Comparison of ENCODE assay signal across 32 mouse cellular contexts in the genomic region with DNA sequence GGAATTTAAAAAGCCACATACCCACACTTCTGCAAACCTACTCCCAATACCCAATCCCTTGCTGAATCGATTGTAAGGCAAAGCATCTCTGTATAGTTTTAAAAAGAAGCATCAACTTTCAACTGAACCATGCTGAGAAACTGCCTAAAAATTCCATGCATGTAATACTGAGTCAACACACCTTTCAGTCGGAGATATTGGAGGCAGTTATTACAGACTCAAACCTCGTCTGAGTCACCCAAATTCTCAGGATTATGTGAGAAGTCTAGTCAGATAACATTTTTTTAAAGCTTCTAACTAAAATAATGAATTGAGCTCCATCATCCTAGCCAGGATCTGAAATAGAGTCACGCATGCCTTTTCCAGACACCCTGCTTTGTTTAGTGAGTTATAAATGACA.
"Had no signal": no experiment of that assay in that cellular context is flagged by ENCODE, and none has a peak within 500 bp of the region (broad histone marks: within the 10 kb centered on the region; RNA-seq: fewer than 3 reads in every experiment).

No protein-coding gene starts in this region.

- H3K9me3 ChIP-seq: limb, embryonic 10.5 days; limb, embryonic 12.5 days; limb, embryonic 13.5 days; limb, embryonic 15.5 days; liver, embryonic 12.5 days; liver, embryonic 13.5 days; liver, embryonic 15.5 days; lung, embryonic 15.5 days; megakaryocyte, embryonic 14.5 days; midbrain, embryonic 10.5 days; midbrain, embryonic 12.5 days; midbrain, embryonic 13.5 days; midbrain, embryonic 15.5 days; neural tube, embryonic 12.5 days had no signal

- H3K4me3 ChIP-seq: limb, embryonic 10.5 days; limb, embryonic 12.5 days; limb, embryonic 13.5 days; limb, embryonic 15.5 days; liver, embryonic 12.5 days; liver, embryonic 13.5 days; liver, embryonic 15.5 days; lung, embryonic 15.5 days; megakaryocyte, embryonic 14.5 days; midbrain, embryonic 10.5 days; midbrain, embryonic 12.5 days; midbrain, embryonic 13.5 days; midbrain, embryonic 15.5 days; myocyte; neural tube, embryonic 12.5 days had no signal

- H3K27ac ChIP-seq: limb, embryonic 10.5 days; limb, embryonic 12.5 days; limb, embryonic 13.5 days; limb, embryonic 15.5 days; liver, embryonic 12.5 days; liver, embryonic 13.5 days; liver, embryonic 14.5 days; liver, embryonic 15.5 days; lung, embryonic 15.5 days; macrophage; midbrain, embryonic 10.5 days; midbrain, embryonic 12.5 days; midbrain, embryonic 13.5 days; midbrain, embryonic 15.5 days; neural tube, embryonic 12.5 days had no signal

- H3K4me2 ChIP-seq: limb, embryonic 12.5 days; limb, embryonic 13.5 days; limb, embryonic 15.5 days; liver, embryonic 11.5 days; liver, embryonic 12.5 days; liver, embryonic 13.5 days; liver, embryonic 15.5 days; lung, embryonic 14.5 days; lung, embryonic 15.5 days; midbrain, embryonic 11.5 days; midbrain, embryonic 12.5 days; midbrain, embryonic 13.5 days; midbrain, embryonic 15.5 days; neural tube, embryonic 12.5 days had no signal

- H3K36me3 ChIP-seq: limb, embryonic 10.5 days; limb, embryonic 12.5 days; limb, embryonic 13.5 days; limb, embryonic 15.5 days; liver, embryonic 12.5 days; liver, embryonic 13.5 days; liver, embryonic 15.5 days; lung, embryonic 15.5 days; midbrain, embryonic 10.5 days; midbrain, embryonic 12.5 days; midbrain, embryonic 13.5 days; midbrain, embryonic 15.5 days; neural tube, embryonic 12.5 days had no signal

- H3K27me3 ChIP-seq: limb, embryonic 12.5 days; limb, embryonic 13.5 days; limb, embryonic 15.5 days; liver, embryonic 12.5 days; liver, embryonic 13.5 days; liver, embryonic 15.5 days; lung, embryonic 15.5 days; megakaryocyte, embryonic 14.5 days; midbrain, embryonic 12.5 days; midbrain, embryonic 13.5 days; midbrain, embryonic 15.5 days; neural tube, embryonic 12.5 days had no signal

- DNase-seq: left cerebral cortex, postnatal 4 days; liver; liver, embryonic 13.5 days; liver, postnatal 0 days; lung, adult 18-20 months; lung, adult 2 months; lung, embryonic 14.5 days; lung, postnatal 10 days; lung, postnatal 14 days; lung, postnatal 36 days; lung, postnatal 4 days; midbrain, embryonic 14.5 days had no signal

- H3K4me1 ChIP-seq: limb, embryonic 10.5 days; limb, embryonic 12.5 days; limb, embryonic 13.5 days; limb, embryonic 15.5 days; liver, embryonic 12.5 days; liver, embryonic 13.5 days; liver, embryonic 15.5 days; lung, embryonic 15.5 days; megakaryocyte, embryonic 14.5 days; midbrain, embryonic 10.5 days; midbrain, embryonic 12.5 days; midbrain, embryonic 13.5 days; midbrain, embryonic 15.5 days; neural tube, embryonic 12.5 days had no signal

- ATAC-seq: liver, embryonic 12.5 days; liver, postnatal 0 days; lung, postnatal 0 days; midbrain, embryonic 13.5 days; midbrain, embryonic 15.5 days; midbrain, embryonic 16.5 days had no signal

- H3K9ac ChIP-seq: limb, embryonic 12.5 days; limb, embryonic 13.5 days; limb, embryonic 15.5 days; liver, embryonic 12.5 days; liver, embryonic 13.5 days; liver, embryonic 14.5 days; liver, embryonic 15.5 days; liver, postnatal 0 days; lung, embryonic 14.5 days; lung, embryonic 15.5 days; midbrain, embryonic 12.5 days; midbrain, embryonic 13.5 days; midbrain, embryonic 15.5 days; neural tube, embryonic 12.5 days had no signal
